ENCODE assay signal across 11 mouse cellular contexts in the genomic region with DNA sequence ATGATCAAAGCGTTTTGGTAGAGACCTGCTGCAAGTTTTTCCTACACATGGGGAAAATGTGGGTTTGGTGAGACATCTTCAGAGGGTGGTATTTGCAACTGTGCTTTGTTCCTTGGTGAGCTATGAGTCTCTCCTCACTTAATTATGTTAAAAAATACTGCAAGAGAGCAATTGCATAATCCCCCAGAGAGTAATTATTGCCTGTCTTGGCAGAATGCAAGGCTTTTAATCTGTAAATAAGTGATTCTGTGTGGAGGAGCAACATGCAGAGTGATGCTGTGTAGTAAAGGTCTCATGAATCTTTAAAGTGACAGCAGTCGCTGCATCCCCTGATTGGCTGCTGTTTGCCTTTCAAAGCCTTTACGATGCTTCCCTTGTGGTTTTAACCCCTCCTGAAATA.
DNase-seq lines count a peak whose midpoint lies in the region; ATAC-seq and TF ChIP-seq lines count a peak whose summit lies in the region.
"Had no signal": no experiment of that assay in that cellular context is flagged by ENCODE, and none has a peak within 500 bp of the region (broad histone marks: within the 10 kb centered on the region; RNA-seq: fewer than 3 reads in every experiment).

No protein-coding gene starts in this region.

- no peaks in the 10 kb centered on the region for H3K9me3 ChIP-seq in heart, embryonic 11.5 days (replicated peaks; ENCODE audit: control insufficient read depth, low read length)
- no peaks in the 10 kb centered on the region for H3K9me3 ChIP-seq in lung, embryonic 15.5 days
- no peaks in the 10 kb centered on the region for H3K9me3 ChIP-seq in hindbrain, postnatal 0 days (ENCODE audit: low read length)
- H3K9me3 ChIP-seq: heart, embryonic 13.5 days had no signal

- H3K4me1 ChIP-seq in heart, embryonic 11.5 days (ENCODE audit: control insufficient read depth, insufficient read depth, low read length): no peaks in the 10 kb centered on the region
- H3K4me1 ChIP-seq in lung, embryonic 15.5 days: no peaks in the 10 kb centered on the region
- H3K4me1 ChIP-seq in hindbrain, postnatal 0 days (ENCODE audit: insufficient read depth, low read length): no peaks in the 10 kb centered on the region; the same call in 1 of the 2 replicates
- H3K4me1 ChIP-seq: heart, embryonic 13.5 days had no signal

- ATAC-seq in heart, embryonic 11.5 days (replicated peaks; ENCODE audit: insufficient number of reproducible peaks, low FRiP score, low TSS enrichment): no peak
- peak; percentile 49; the same call in 1 of the 2 replicates for ATAC-seq in lung, embryonic 15.5 days (ENCODE audit: borderline replicate concordance, extremely low read depth, low FRiP score, low TSS enrichment)
- no peak for ATAC-seq in hindbrain, postnatal 0 days

- no peaks in the 10 kb centered on the region for H3K36me3 ChIP-seq in heart, embryonic 11.5 days (ENCODE audit: control insufficient read depth, insufficient read depth, low read length)
- no peaks in the 10 kb centered on the region for H3K36me3 ChIP-seq in lung, embryonic 15.5 days
- no peaks in the 10 kb centered on the region for H3K36me3 ChIP-seq in hindbrain, postnatal 0 days (ENCODE audit: insufficient read depth, low read length)
- H3K36me3 ChIP-seq: heart, embryonic 13.5 days had no signal

- no peak for TF ChIP-seq CTCF in hindbrain, postnatal 0 days (IDR thresholded peaks at IDR 0.05; ENCODE audit: low read depth)

- DNase-seq in heart, adult 18-20 months: peak; percentile 38 to 45
- DNase-seq in lung, postnatal 36 days: no peak
- peak; percentile 20 for DNase-seq in hindbrain, postnatal 0 days (ENCODE audit: low spot score)
- peak; percentile 40 for DNase-seq in retina, postnatal 1 day
- DNase-seq in Muller cell, postnatal 12 days (ENCODE audit: inconsistent ontology term): no peak
- no peak for DNase-seq in ovary, postnatal 36 days (ENCODE audit: low spot score)
- DNase-seq: adrenal gland, adult 2 months; cerebellum, postnatal 10 days had no signal

- H3K4me3 ChIP-seq in heart, embryonic 11.5 days (ENCODE audit: low read depth, low read length): no peak overlapping the region
- H3K4me3 ChIP-seq in lung, embryonic 15.5 days: no peak overlapping the region
- H3K4me3 ChIP-seq in hindbrain, postnatal 0 days (ENCODE audit: low read length): no peak overlapping the region
- H3K4me3 ChIP-seq: heart, embryonic 13.5 days had no signal

- no peak overlapping the region for H3K27ac ChIP-seq in heart, embryonic 11.5 days (ENCODE audit: low read depth, low read length)
- no peak overlapping the region for H3K27ac ChIP-seq in lung, embryonic 15.5 days
- H3K27ac ChIP-seq in hindbrain, postnatal 0 days: no peak overlapping the region
- H3K27ac ChIP-seq: heart, embryonic 13.5 days had no signal

- WGBS in heart, embryonic 11.5 days (ENCODE audit: insufficient replicate concordance): 54% methylated on average over 3 of the region's 3 CpGs
- 29% methylated on average over 3 of the region's 3 CpGs for WGBS in lung, embryonic 15.5 days
- WGBS in hindbrain, postnatal 0 days: 36% methylated on average over 3 of the region's 3 CpGs

- no peak overlapping the region for H3K9ac ChIP-seq in heart, embryonic 11.5 days (ENCODE audit: low read depth, low read length)
- H3K9ac ChIP-seq in lung, embryonic 15.5 days: no peak overlapping the region
- no peak overlapping the region for H3K9ac ChIP-seq in hindbrain, postnatal 0 days (replicated peaks; ENCODE audit: low read length)
- H3K9ac ChIP-seq: heart, embryonic 13.5 days had no signal

- H3K27me3 ChIP-seq in heart, embryonic 11.5 days (ENCODE audit: control insufficient read depth, insufficient read depth, low read length): no peaks in the 10 kb centered on the region
- no peaks in the 10 kb centered on the region for H3K27me3 ChIP-seq in lung, embryonic 15.5 days
- no peaks in the 10 kb centered on the region for H3K27me3 ChIP-seq in hindbrain, postnatal 0 days (ENCODE audit: insufficient read depth, low read length)
- H3K27me3 ChIP-seq: heart, embryonic 13.5 days had no signal

- no peak overlapping the region for H3K4me2 ChIP-seq in heart, embryonic 11.5 days
- H3K4me2 ChIP-seq in lung, embryonic 15.5 days: no peak overlapping the region
- no peak overlapping the region for H3K4me2 ChIP-seq in hindbrain, postnatal 0 days (ENCODE audit: low read depth, low read length)
- H3K4me2 ChIP-seq: heart, embryonic 13.5 days had no signal

Comparison
In these comparisons a context has a peak if more than half of its experiments do, and no peak if none do; other contexts are left out.
1. DNase-seq: peak in heart, adult 18-20 months (2 of 2), hindbrain, postnatal 0 days (single experiment) and retina, postnatal 1 day (single experiment); none in lung, postnatal 36 days (single experiment), Muller cell, postnatal 12 days (single experiment) and ovary, postnatal 36 days (single experiment).